ENCODE assay signal across 19 mouse cellular contexts in genomic region chr1:129324388-129324787, GRCm38 (mm10). TPM values are rescaled to one million over a fixed set of nuclear protein-coding genes. Genes with fewer than 3 reads are reported as not detected.
DNase-seq lines count a peak whose midpoint lies in the region; ATAC-seq and TF ChIP-seq lines count a peak whose summit lies in the region.
"Had no signal": no experiment of that assay in that cellular context is flagged by ENCODE, and none has a peak within 500 bp of the region (broad histone marks: within the 10 kb centered on the region; RNA-seq: fewer than 3 reads in every experiment).

No protein-coding gene starts in this region.

- ATAC-seq in midbrain, postnatal 0 days (ENCODE audit: low FRiP score): 0 out of 2 replicates have a peak, but pooled peaks have one; percentile 27
- ATAC-seq: intestine, postnatal 0 days; Patski had no signal

- H3K4me1 ChIP-seq in CH12.LX (ENCODE audit: control insufficient read depth in 1 of 2, insufficient read depth in 2 of 2): peaks cover 2 to 14% of the 10 kb centered on the region in 2 experiments; a peak in 2 of 4 replicates
- peaks cover 2% of the 10 kb centered on the region; the same call in 1 of the 2 replicates for H3K4me1 ChIP-seq in cortical plate, adult 2 months (ENCODE audit: control insufficient read depth, insufficient read depth, low read length)
- no peaks in the 10 kb centered on the region for H3K4me1 ChIP-seq in midbrain, postnatal 0 days (ENCODE audit: insufficient read depth, low read length)
- H3K4me1 ChIP-seq: embryonic facial prominence, embryonic 10.5 days; hindbrain, embryonic 10.5 days had no signal

- intact Hi-C loops in left cerebral cortex, postnatal 14 days (cut with DNase I): no loop called here
- intact Hi-C loops in heart, postnatal 25 days (cut with DNase I): no loop called here

- dilution Hi-C loops in CH12.LX (cut with MboI; ENCODE audit: extremely low pct_ligation_motif_present, extremely low pct_unique_long_range_greater_than_20kb, low sequenced_read_pairs): no loop called here

- 0 out of 2 replicates have a peak overlapping the region, but pooled peaks have one; percentile 1 for H3K4me2 ChIP-seq in CH12.LX (ENCODE audit: insufficient read depth, low read depth, poor library complexity, severe bottlenecking)
- H3K4me2 ChIP-seq in midbrain, postnatal 0 days (ENCODE audit: low read depth, low read length, poor library complexity, severe bottlenecking): no peak overlapping the region
- H3K4me2 ChIP-seq: heart, embryonic 11.5 days had no signal

- no peaks in the 10 kb centered on the region for H3K27me3 ChIP-seq in CH12.LX (replicated peaks)
- H3K27me3 ChIP-seq in midbrain, postnatal 0 days (ENCODE audit: insufficient read depth, low read length): no peaks in the 10 kb centered on the region

- no peaks in the 10 kb centered on the region for H3K36me3 ChIP-seq in CH12.LX (replicated peaks in 1 of 2; ENCODE audit: control insufficient read depth in 1 of 2, insufficient read depth in 1 of 2, low read length in 1 of 2)
- no peaks in the 10 kb centered on the region for H3K36me3 ChIP-seq in midbrain, postnatal 0 days (ENCODE audit: insufficient read depth, low read length)
- H3K36me3 ChIP-seq: embryonic facial prominence, embryonic 10.5 days; hindbrain, embryonic 10.5 days had no signal

- peak; percentile 16; the same call in 1 of the 2 replicates for TF ChIP-seq EP300 in CH12.LX (IDR thresholded peaks at IDR 0.05; ENCODE audit: low read length)

- H3K79me2 ChIP-seq in CH12.LX (replicated peaks; ENCODE audit: control insufficient read depth, extremely low read depth, insufficient read depth, poor library complexity, severe bottlenecking): no peaks in the 10 kb centered on the region

- H3K9me3 ChIP-seq in CH12.LX (replicated peaks; ENCODE audit: low read length): no peaks in the 10 kb centered on the region
- no peaks in the 10 kb centered on the region for H3K9me3 ChIP-seq in midbrain, postnatal 0 days (ENCODE audit: low read length)
- H3K9me3 ChIP-seq: embryonic facial prominence, embryonic 10.5 days; hindbrain, embryonic 10.5 days had no signal

- TF ChIP-seq POLR2A in CH12.LX (IDR thresholded peaks at IDR 0.05; ENCODE audit: low read depth, low read length): no peak
- no peak for TF ChIP-seq POLR2A in cortical plate, adult 2 months (IDR thresholded peaks at IDR 0.05; ENCODE audit: extremely low read depth, insufficient read depth, low read length)

- DNase-seq in left cerebral cortex, postnatal 14 days (ENCODE audit: low spot score in 2 of 2): peak; percentile 7 to 9
- DNase-seq in left cerebral cortex, adult 8-10 months (ENCODE audit: low spot score in 2 of 2): no peak
- peak; percentile 45 for DNase-seq in CH12.LX (ENCODE audit: extremely low read depth)
- DNase-seq in midbrain, postnatal 0 days (ENCODE audit: low spot score): no peak
- DNase-seq in lung, postnatal 4 days: no peak
- DNase-seq in heart, postnatal 25 days (ENCODE audit: low spot score): no peak
- DNase-seq: cerebellum, adult 2 months; gastrocnemius, postnatal 14 days; kidney, postnatal 4 days; lung, postnatal 14 days; thymus, adult 2 months had no signal

- in situ Hi-C loops in CH12.LX (cut with MboI; ENCODE audit: low pct_ligation_motif_present, low pct_unique_long_range_greater_than_20kb, low sequenced_read_pairs): no loop called here

- no peak for TF ChIP-seq CTCF in CH12.LX (conservative IDR thresholded peaks at IDR 0.05 in 1 of 2, IDR thresholded peaks at IDR 0.05 in 1 of 2; ENCODE audit: low read depth in 2 of 2, low read length in 2 of 2)
- TF ChIP-seq CTCF in cortical plate, adult 2 months (IDR thresholded peaks at IDR 0.05; ENCODE audit: extremely low read depth, insufficient read depth, low read length): no peak
- no peak for TF ChIP-seq CTCF in midbrain, postnatal 0 days (IDR thresholded peaks at IDR 0.05)

- no peak overlapping the region for H3K27ac ChIP-seq in CH12.LX (ENCODE audit: insufficient read depth, low read depth)
- peak overlapping the region; percentile 67; the same call in 1 of the 2 replicates for H3K27ac ChIP-seq in cortical plate, adult 2 months (ENCODE audit: insufficient read depth, low read length)
- H3K27ac ChIP-seq in midbrain, postnatal 0 days (ENCODE audit: low read depth, low read length): peak overlapping the region; percentile 43; the same call in 1 of the 2 replicates
- H3K27ac ChIP-seq: embryonic facial prominence, embryonic 10.5 days; hindbrain, embryonic 10.5 days; liver, embryonic 14.5 days had no signal

- 25% methylated on average over 6 of the region's 6 CpGs for WGBS in midbrain, postnatal 0 days

- no peak for TF ChIP-seq RAD21 in CH12.LX (IDR thresholded peaks at IDR 0.05; ENCODE audit: low read depth, low read length)

- no peak overlapping the region for H3K9ac ChIP-seq in CH12.LX (ENCODE audit: insufficient read depth, low read depth)
- no peak overlapping the region for H3K9ac ChIP-seq in midbrain, postnatal 0 days (replicated peaks; ENCODE audit: low read length, poor library complexity, severe bottlenecking)
- H3K9ac ChIP-seq: liver, embryonic 14.5 days had no signal

- H3K4me3 ChIP-seq in CH12.LX (replicated peaks in 1 of 3; ENCODE audit: low read depth in 2 of 3, low read length in 2 of 3, poor library complexity in 1 of 3): no peak overlapping the region
- H3K4me3 ChIP-seq in cortical plate, adult 2 months (ENCODE audit: insufficient read depth, low read length): no peak overlapping the region
- no peak overlapping the region for H3K4me3 ChIP-seq in midbrain, postnatal 0 days (ENCODE audit: low read depth, low read length)
- H3K4me3 ChIP-seq: embryonic facial prominence, embryonic 10.5 days; hindbrain, embryonic 10.5 days had no signal

TF ChIP-seq in CH12.LX, 34 proteins besides CTCF, POLR2A, EP300 and RAD21:
- TF ChIP-seq ZC3H11A (IDR thresholded peaks at IDR 0.05; ENCODE audit: low read depth, low read length) (no peak), TCF12 (IDR thresholded peaks at IDR 0.05; ENCODE audit: low read depth, low read length) (no peak), BHLHE40 (IDR thresholded peaks at IDR 0.05; ENCODE audit: low read depth, low read length) (no peak), GABPA (IDR thresholded peaks at IDR 0.05; ENCODE audit: insufficient replicate concordance, low read depth, low read length) (no peak), IRF4 (IDR thresholded peaks at IDR 0.05; ENCODE audit: low read depth, low read length) (no peak), ZNF384 (IDR thresholded peaks at IDR 0.05; ENCODE audit: low read depth, low read length) (peak; percentile 77), NELFE (IDR thresholded peaks at IDR 0.05; ENCODE audit: low read depth, low read length) (no peak), PAX5 (IDR thresholded peaks at IDR 0.05; ENCODE audit: low read length) (no peak), NRF1 (IDR thresholded peaks at IDR 0.05; ENCODE audit: low read depth, low read length) (no peak), JUND (conservative IDR thresholded peaks at IDR 0.05; ENCODE audit: low read depth, low read length) (peak; percentile 41; the same call in 1 of the 2 replicates), MAFK (IDR thresholded peaks at IDR 0.05; ENCODE audit: insufficient replicate concordance, low read length) (no peak), TBP (conservative IDR thresholded peaks at IDR 0.05; ENCODE audit: low read depth, low read length) (no peak), MAX (IDR thresholded peaks at IDR 0.05; ENCODE audit: low read length) (no peak)

RNA-seq across cellular contexts. Expression of gene Thsd7b, which starts 51.3 kb away (rescaled TPM):
- total RNA-seq in left cerebral cortex, postnatal 14 days (2021): 10 to 100 TPM; 10.3 to 12.2 TPM
- 1 to 10 TPM; 7.2 to 8.1 (median 7.6) TPM for total RNA-seq in left cerebral cortex, adult 8-10 months (2022)
- not detected in 2 replicates for total RNA-seq in CH12.LX (2012; rRNA removed)
- not detected in 2 replicates for total RNA-seq in CH12.LX (2014; rRNA removed)
- polyA plus RNA-seq in CH12.LX (2012; ENCODE audit: insufficient read length, low read depth): not detected in 2 replicates
- 4.0 and 4.4 TPM in 2 replicates for polyA plus RNA-seq in cortical plate, adult 2 months (2012; rRNA removed)
- 19.8 and 20.8 TPM in 2 replicates for total RNA-seq in midbrain, postnatal 0 days (2014; rRNA removed)
- polyA plus RNA-seq in midbrain, postnatal 0 days (2015; fragmentation: Nextera tagmentation; extraction: Ambion mirVana): 9.5 and 11.6 TPM in 2 replicates
- total RNA-seq in heart, postnatal 25 days (2021): under 1 TPM; 0.10 to 0.25 TPM
- total RNA-seq: neutrophil, adult 5-6 weeks had no signal

Comparison
In these comparisons a context has a peak if more than half of its experiments do, and no peak if none do; other contexts are left out.
1. DNase-seq: peak in left cerebral cortex, postnatal 14 days (2 of 2) and CH12.LX (single experiment); none in left cerebral cortex, adult 8-10 months (0 of 2), midbrain, postnatal 0 days (single experiment), lung, postnatal 4 days (0 of 2) and heart, postnatal 25 days (single experiment).
2. RNA of gene Thsd7b, which starts 51.3 kb away (total RNA-seq): 19.8 to 20.8 TPM in midbrain, postnatal 0 days, 10.3 to 12.2 TPM in left cerebral cortex, postnatal 14 days and 7.2 to 8.1 TPM in left cerebral cortex, adult 8-10 months; 0.10 to 0.25 TPM in heart, postnatal 25 days and not detected in CH12.LX; every median in the first group is over 4 times any median in the second.